Mouse (Mus musculus): Measurements from ENCODE around the gene 1700016C15Rik. TPM values are rescaled to one million over a fixed set of nuclear protein-coding genes. Genes with fewer than 3 reads are reported as not detected.
A peak's percentile ranks its signal among the peaks of the same experiment; 100 is the strongest.

1700016C15Rik gene
- polyA plus RNA-seq, 1 experiment from 2014 or later = not detected

- Histone ChIP-seq H3K36me3 (ENCODE audit: control insufficient read depth, insufficient read depth) (no peaks in the 10 kb centered on the region), H3K9me3 (ENCODE audit: control insufficient read depth, low read length) (no peaks in the 10 kb centered on the region), H3K27ac (ENCODE audit: low read length) (no peak overlapping the region), H3K4me1 (replicated peaks; ENCODE audit: control insufficient read depth, insufficient read depth, low read length) (peaks cover 8% of the 10 kb centered on the region), H3K9ac (replicated peaks; ENCODE audit: low read depth, low read length) (no peak overlapping the region), H3K4me2 (ENCODE audit: low read length) (no peak overlapping the region), H3K27me3 (replicated peaks; ENCODE audit: control insufficient read depth, insufficient read depth, low read length) (no peaks in the 10 kb centered on the region), H3K4me3 (replicated peaks; ENCODE audit: low read length) (no peak overlapping the region)
- ATAC-seq = peak; percentile 44; the same call in 1 of the 2 replicates
- WGBS = 52% methylated on average over 8 of the region's 8 CpGs
These were observed 29.1 kb upstream of the 1700016C15Rik start for GRCm38 (mm10) chr1:177700560-177700959.

- H3K27ac ChIP-seq (ENCODE audit: low read length) = no peak overlapping the region
- ATAC-seq = peak; percentile 92
- 2% methylated on average over 15 of the region's 15 CpGs for WGBS
These were observed 27.0 kb upstream of the 1700016C15Rik start for GRCm38 (mm10) chr1:177702481-177703146.

GRCm38 (mm10) chr1:177703147-177703807, 26.3 kb upstream of the 1700016C15Rik start:
- no peak overlapping the region for H3K9ac ChIP-seq (replicated peaks; ENCODE audit: low read depth, low read length)
- H3K27me3 ChIP-seq (replicated peaks; ENCODE audit: control insufficient read depth, insufficient read depth, low read length) = no peaks in the 10 kb centered on the region
- no peaks in the 10 kb centered on the region for H3K9me3 ChIP-seq (ENCODE audit: control insufficient read depth, low read length)
- 41% methylated on average over 6 of the region's 6 CpGs for WGBS
- H3K36me3 ChIP-seq (ENCODE audit: control insufficient read depth, insufficient read depth) = no peaks in the 10 kb centered on the region
- no peak overlapping the region for H3K4me3 ChIP-seq (replicated peaks; ENCODE audit: low read length)
- H3K4me2 ChIP-seq (ENCODE audit: low read length) = peak overlapping the region; percentile 62
- H3K4me1 ChIP-seq (replicated peaks; ENCODE audit: control insufficient read depth, insufficient read depth, low read length) = peaks cover 8% of the 10 kb centered on the region
- H3K27ac ChIP-seq (ENCODE audit: low read length) = no peak overlapping the region
- ATAC-seq = no peak

More at GRCm38 (mm10) chr1:177702481-177703146, 27.0 kb upstream of the 1700016C15Rik start:
- H3K27me3 ChIP-seq (replicated peaks; ENCODE audit: control insufficient read depth, insufficient read depth, low read length) = no peaks in the 10 kb centered on the region
- no peaks in the 10 kb centered on the region for H3K9me3 ChIP-seq (ENCODE audit: control insufficient read depth, low read length)
- peak overlapping the region; percentile 62 for H3K4me2 ChIP-seq (ENCODE audit: low read length)
- H3K4me1 ChIP-seq (replicated peaks; ENCODE audit: control insufficient read depth, insufficient read depth, low read length) = peaks cover 8% of the 10 kb centered on the region
- peak overlapping the region; percentile 51 for H3K9ac ChIP-seq (replicated peaks; ENCODE audit: low read depth, low read length)
- peak overlapping the region; percentile 40 for H3K4me3 ChIP-seq (replicated peaks; ENCODE audit: low read length)
- no peaks in the 10 kb centered on the region for H3K36me3 ChIP-seq (ENCODE audit: control insufficient read depth, insufficient read depth)

GRCm38 (mm10) chr1:177705204-177705603, 24.4 kb upstream of the 1700016C15Rik start:
- Histone ChIP-seq H3K36me3 (ENCODE audit: control insufficient read depth, insufficient read depth) (no peaks in the 10 kb centered on the region), H3K9me3 (ENCODE audit: control insufficient read depth, low read length) (peaks cover 4% of the 10 kb centered on the region; the same call in 1 of the 2 replicates), H3K27ac (ENCODE audit: low read length) (no peak overlapping the region), H3K4me2 (ENCODE audit: low read length) (no peak overlapping the region), H3K27me3 (replicated peaks; ENCODE audit: control insufficient read depth, insufficient read depth, low read length) (no peaks in the 10 kb centered on the region), H3K9ac (replicated peaks; ENCODE audit: low read depth, low read length) (no peak overlapping the region), H3K4me3 (replicated peaks; ENCODE audit: low read length) (no peak overlapping the region), H3K4me1 (replicated peaks; ENCODE audit: control insufficient read depth, insufficient read depth, low read length) (peaks cover 8% of the 10 kb centered on the region)
- ATAC-seq = no peak
- 54% methylated on average over 2 of the region's 2 CpGs for WGBS

GRCm38 (mm10) chr1:177707571-177707970, 22.0 kb upstream of the 1700016C15Rik start:
- no peak overlapping the region for H3K4me2 ChIP-seq (ENCODE audit: low read length)
- ATAC-seq = no peak
- peaks cover 4% of the 10 kb centered on the region for H3K4me1 ChIP-seq (replicated peaks; ENCODE audit: control insufficient read depth, insufficient read depth, low read length)
- H3K27me3 ChIP-seq (replicated peaks; ENCODE audit: control insufficient read depth, insufficient read depth, low read length) = no peaks in the 10 kb centered on the region
- no peak overlapping the region for H3K4me3 ChIP-seq (replicated peaks; ENCODE audit: low read length)
- no peak overlapping the region for H3K27ac ChIP-seq (ENCODE audit: low read length)
- H3K9ac ChIP-seq (replicated peaks; ENCODE audit: low read depth, low read length) = no peak overlapping the region
- peaks cover 8% of the 10 kb centered on the region for H3K9me3 ChIP-seq (ENCODE audit: control insufficient read depth, low read length)
- no peaks in the 10 kb centered on the region for H3K36me3 ChIP-seq (ENCODE audit: control insufficient read depth, insufficient read depth)
- WGBS = 89% methylated on average over 1 of the region's 1 CpGs

GRCm38 (mm10) chr1:177708583-177709055, 21.0 kb upstream of the 1700016C15Rik start:
- Histone ChIP-seq H3K27me3 (replicated peaks; ENCODE audit: control insufficient read depth, insufficient read depth, low read length) (no peaks in the 10 kb centered on the region; the same call in 1 of the 2 replicates), H3K9ac (replicated peaks; ENCODE audit: low read depth, low read length) (no peak overlapping the region), H3K4me2 (ENCODE audit: low read length) (no peak overlapping the region), H3K4me1 (replicated peaks; ENCODE audit: control insufficient read depth, insufficient read depth, low read length) (no peaks in the 10 kb centered on the region), H3K36me3 (ENCODE audit: control insufficient read depth, insufficient read depth) (no peaks in the 10 kb centered on the region), H3K9me3 (ENCODE audit: control insufficient read depth, low read length) (peaks cover 11% of the 10 kb centered on the region), H3K27ac (ENCODE audit: low read length) (no peak overlapping the region), H3K4me3 (replicated peaks; ENCODE audit: low read length) (no peak overlapping the region)
- 64% methylated on average over 4 of the region's 4 CpGs for WGBS
- ATAC-seq = no peak

GRCm38 (mm10) chr1:177711000-177711399, 18.6 kb upstream of the 1700016C15Rik start:
- Histone ChIP-seq H3K9ac (replicated peaks; ENCODE audit: low read depth, low read length) (no peak overlapping the region), H3K4me2 (ENCODE audit: low read length) (no peak overlapping the region), H3K9me3 (ENCODE audit: control insufficient read depth, low read length) (peaks cover 11% of the 10 kb centered on the region), H3K27me3 (replicated peaks; ENCODE audit: control insufficient read depth, insufficient read depth, low read length) (no peaks in the 10 kb centered on the region; the same call in 1 of the 2 replicates), H3K4me3 (replicated peaks; ENCODE audit: low read length) (no peak overlapping the region), H3K4me1 (replicated peaks; ENCODE audit: control insufficient read depth, insufficient read depth, low read length) (no peaks in the 10 kb centered on the region), H3K27ac (ENCODE audit: low read length) (no peak overlapping the region), H3K36me3 (ENCODE audit: control insufficient read depth, insufficient read depth) (no peaks in the 10 kb centered on the region)
- no peak for ATAC-seq
- WGBS = 89% methylated on average over 2 of the region's 2 CpGs

GRCm38 (mm10) chr1:177711418-177711817, 18.2 kb upstream of the 1700016C15Rik start:
- peaks cover 11% of the 10 kb centered on the region for H3K9me3 ChIP-seq (ENCODE audit: control insufficient read depth, low read length)
- ATAC-seq = no peak
- no peaks in the 10 kb centered on the region for H3K4me1 ChIP-seq (replicated peaks; ENCODE audit: control insufficient read depth, insufficient read depth, low read length)
- no peak overlapping the region for H3K27ac ChIP-seq (ENCODE audit: low read length)
- H3K4me3 ChIP-seq (replicated peaks; ENCODE audit: low read length) = no peak overlapping the region
- H3K36me3 ChIP-seq (ENCODE audit: control insufficient read depth, insufficient read depth) = no peaks in the 10 kb centered on the region
- no peak overlapping the region for H3K4me2 ChIP-seq (ENCODE audit: low read length)
- H3K27me3 ChIP-seq (replicated peaks; ENCODE audit: control insufficient read depth, insufficient read depth, low read length) = no peaks in the 10 kb centered on the region; the same call in 1 of the 2 replicates
- H3K9ac ChIP-seq (replicated peaks; ENCODE audit: low read depth, low read length) = no peak overlapping the region
- WGBS = 92% methylated on average over 2 of the region's 2 CpGs

- H3K27me3 ChIP-seq (replicated peaks; ENCODE audit: control insufficient read depth, insufficient read depth, low read length) = peaks cover 3% of the 10 kb centered on the region; the same call in 1 of the 2 replicates
- WGBS = 84% methylated on average over 3 of the region's 3 CpGs
- H3K4me3 ChIP-seq (replicated peaks; ENCODE audit: low read length) = no peak overlapping the region
- H3K27ac ChIP-seq (ENCODE audit: low read length) = no peak overlapping the region
- H3K4me2 ChIP-seq (ENCODE audit: low read length) = no peak overlapping the region
- H3K9me3 ChIP-seq (ENCODE audit: control insufficient read depth, low read length) = peaks cover 11% of the 10 kb centered on the region
- peaks cover 6% of the 10 kb centered on the region; the same call in 1 of the 2 replicates for H3K4me1 ChIP-seq (replicated peaks; ENCODE audit: control insufficient read depth, insufficient read depth, low read length)
- ATAC-seq = no peak
- H3K36me3 ChIP-seq (ENCODE audit: control insufficient read depth, insufficient read depth) = no peaks in the 10 kb centered on the region
- no peak overlapping the region for H3K9ac ChIP-seq (replicated peaks; ENCODE audit: low read depth, low read length)
These were observed 15.8 kb upstream of the 1700016C15Rik start for GRCm38 (mm10) chr1:177713635-177714396.

Data from forebrain, embryonic 16.5 days (tissue).